Mouse (Mus musculus) heart, adult 2 months (tissue): ENCODE measurements at regions not wholly inside any gene's neighbourhood (a gene's known extent, or its start where the extent isn't known, plus 50 kb on each side); places are given as distances from the start of the nearest gene placed in this dataset.

ENCODE experiments used
- CTCF ChIP-seq: fragments of 200-600 bp; IDR thresholded peaks from 2 replicates; pipeline ENCODE4 v1.8.1; 2022; ENCODE audit warnings: antibody characterized with exemption, mild to moderate bottlenecking, moderate library complexity
- EP300 ChIP-seq: fragments of 200-500 bp; IDR thresholded peaks from 2 replicates; pipeline ENCODE4 v1.6.1; 2011; ENCODE audit warnings: low read depth, low read length, control low read depth; ENCODE audit not compliant: insufficient read depth
- POLR2A ChIP-seq: fragments of 200-500 bp; IDR thresholded peaks from 2 replicates; pipeline ENCODE4 v1.6.1; 2011; ENCODE audit warnings: mild to moderate bottlenecking, low read depth, low read length, control low read depth; ENCODE audit not compliant: insufficient read depth

GRCm38 (mm10) chr2:178631336-178631735 lies 201.0 kb downstream of the Cdh26 start:
- TF ChIP-seq CTCF = no peak
- TF ChIP-seq EP300 = no peak
- TF ChIP-seq POLR2A = no peak
